Mouse (Mus musculus): Measurements from ENCODE around the gene Hdgfl2. TPM values are rescaled to one million over a fixed set of nuclear protein-coding genes. Genes with fewer than 3 reads are reported as not detected.

The Hdgfl2 gene
- total RNA-seq, 2 experiments from 2014 or later = 96.5 to 104 TPM

GRCm38 (mm10) chr17:56139858-56140595, 60.6 kb downstream of the Hdgfl2 start, which contains the start of gene Sema6b:
Gene Sema6b, minus strand, starts transcription at chr17:56140343.
- DNase-seq (ENCODE audit: extremely low spot score in 1 of 2, low spot score in 2 of 2) = peak in 1 of 2 experiments; percentile 89
- intact Hi-C loops (cut with DNase I) = no loop called here

- peak in 1 of 2 experiments; percentile 71 for DNase-seq (ENCODE audit: extremely low spot score in 1 of 2, low spot score in 2 of 2)
- intact Hi-C loops (cut with DNase I) = no loop called here
Observed at GRCm38 (mm10) chr17:56141702-56142605, 62.5 kb downstream of the Hdgfl2 start.

- intact Hi-C loops (cut with DNase I) = no loop called here
- DNase-seq (ENCODE audit: extremely low spot score in 1 of 2, low spot score in 2 of 2) = no peak
Observed at GRCm38 (mm10) chr17:56144546-56144945, 65.1 kb downstream of the Hdgfl2 start.

- intact Hi-C loops (cut with DNase I) = no loop called here
- DNase-seq (ENCODE audit: extremely low spot score in 1 of 2, low spot score in 2 of 2) = no peak
Observed at GRCm38 (mm10) chr17:56146131-56146530, 66.7 kb downstream of the Hdgfl2 start.

GRCm38 (mm10) chr17:56147420-56147819, 68.0 kb downstream of the Hdgfl2 start:
- no peak for DNase-seq (ENCODE audit: extremely low spot score in 1 of 2, low spot score in 2 of 2)
- intact Hi-C loops (cut with DNase I) = no loop called here

GRCm38 (mm10) chr17:56148280-56148679, 68.8 kb downstream of the Hdgfl2 start:
- no peak for DNase-seq (ENCODE audit: extremely low spot score in 1 of 2, low spot score in 2 of 2)
- intact Hi-C loops (cut with DNase I) = no loop called here

- no peak for DNase-seq (ENCODE audit: extremely low spot score in 1 of 2, low spot score in 2 of 2)
- intact Hi-C loops (cut with DNase I) = no loop called here
Observed at GRCm38 (mm10) chr17:56148790-56149618, 69.6 kb downstream of the Hdgfl2 start.

GRCm38 (mm10) chr17:56149897-56150296, 70.5 kb downstream of the Hdgfl2 start:
- DNase-seq (ENCODE audit: extremely low spot score in 1 of 2, low spot score in 2 of 2) = no peak
- intact Hi-C loops (cut with DNase I) = no loop called here

Other genes starting within 250 kb of the Hdgfl2 start
- gene Zfp119a, start 200.7 kb upstream of the Hdgfl2 start, total RNA-seq (2021) = 1 to 10 TPM; 8.5 to 9.1 TPM
- gene Zfp959, start 187.5 kb upstream of the Hdgfl2 start, total RNA-seq (2021) = 1 to 10 TPM; 7.0 to 8.5 TPM
- gene Zfp119b, start 130.1 kb upstream of the Hdgfl2 start, total RNA-seq (2021) = 1 to 10 TPM; 3.2 to 5.3 TPM
- gene Ebi3, start 127.0 kb upstream of the Hdgfl2 start, total RNA-seq (2021) = 1 to 10 TPM; 2.8 to 4.2 TPM
- 10 to 100 TPM; 12.7 to 16.5 TPM for gene Yju2, start 120.5 kb upstream of the Hdgfl2 start, total RNA-seq (2021)
- gene Shd, start 109.2 kb upstream of the Hdgfl2 start, total RNA-seq (2021) = 10 to 100 TPM; 50.3 to 57.4 TPM
- gene Fsd1, start 93.1 kb upstream of the Hdgfl2 start, total RNA-seq (2021) = 100 to 1,000 TPM in 1 of 2 experiments, 10 to 100 TPM in 1; 99.7 to 111 TPM
- gene Stap2, start 74.0 kb upstream of the Hdgfl2 start, total RNA-seq (2021) = 1 to 10 TPM; 4.4 TPM
- gene Mpnd, start 73.9 kb upstream of the Hdgfl2 start, total RNA-seq (2021) = 100 to 1,000 TPM; 111 to 115 TPM
- 10 to 100 TPM; 53.7 TPM for gene Sh3gl1, start 43.0 kb upstream of the Hdgfl2 start, total RNA-seq (2021)
- gene Chaf1a, start 39.2 kb upstream of the Hdgfl2 start, total RNA-seq (2021) = 1 to 10 TPM; 5.1 to 5.7 TPM
- 10 to 100 TPM; 79.8 to 87.9 TPM for gene Ubxn6, start 4.6 kb upstream of the Hdgfl2 start, total RNA-seq (2021)
- 1 to 10 TPM in 1 of 2 experiments, under 1 TPM in 1; 0.14 to 1.4 TPM for gene Plin4, start 30.2 kb downstream of the Hdgfl2 start, total RNA-seq (2021)
- gene Plin5, start 38.0 kb downstream of the Hdgfl2 start, total RNA-seq (2021) = 1 to 10 TPM in 1 of 2 experiments, under 1 TPM in 1; 0.75 to 1.2 TPM
- gene Lrg1, start 42.4 kb downstream of the Hdgfl2 start, total RNA-seq (2021) = under 1 TPM; 0.49 to 0.79 TPM
- gene Sema6b, start 60.7 kb downstream of the Hdgfl2 start, total RNA-seq (2021) = 100 to 1,000 TPM; 119 to 123 TPM
- 10 to 100 TPM in 1 of 2 experiments, 1 to 10 TPM in 1; 9.3 to 11.1 TPM for gene Tnfaip8l1, start 82.8 kb downstream of the Hdgfl2 start, total RNA-seq (2021)
- gene Mydgf, start 104.3 kb downstream of the Hdgfl2 start, total RNA-seq (2021) = 10 to 100 TPM; 49.4 to 51.4 TPM
- 10 to 100 TPM; 43.8 to 44.8 TPM for gene Dpp9, start 139.3 kb downstream of the Hdgfl2 start, total RNA-seq (2021)
- gene Fem1a, start 177.2 kb downstream of the Hdgfl2 start, total RNA-seq (2021) = 10 to 100 TPM; 45.4 TPM
- gene Ticam1, start 197.2 kb downstream of the Hdgfl2 start, total RNA-seq (2021) = 1 to 10 TPM; 4.0 to 4.2 TPM
- gene Plin3, start 213.2 kb downstream of the Hdgfl2 start, total RNA-seq (2021) = 1 to 10 TPM; 3.8 to 5.4 TPM
- gene Arrdc5, start 220.7 kb downstream of the Hdgfl2 start, total RNA-seq (2021) = not detected
- gene Uhrf1, start 223.7 kb downstream of the Hdgfl2 start, total RNA-seq (2021) = 1 to 10 TPM; 4.2 to 5.6 TPM
- gene Kdm4b, start 246.4 kb downstream of the Hdgfl2 start, total RNA-seq (2021) = 10 to 100 TPM; 82.9 to 83.5 TPM

Measured in left cerebral cortex, postnatal 10 days (tissue).